Mouse (Mus musculus) embryonic fibroblast, embryonic 13.5 days (primary cell): ENCODE measurements around the gene Porcn.

Experiments
- CTCF ChIP-seq: IDR thresholded peaks from 2 replicates; pipeline ENCODE4 v1.5.1; 2011; ENCODE audit warnings: mild to moderate bottlenecking, control low read depth, low read length, moderate library complexity, borderline replicate concordance; ENCODE audit not compliant: insufficient read depth
- POLR2A ChIP-seq: IDR thresholded peaks from 2 replicates; pipeline ENCODE4 v1.6.1; 2011; ENCODE audit warnings: low read depth, mild to moderate bottlenecking, control low read depth, low read length, moderate library complexity

DNA sequence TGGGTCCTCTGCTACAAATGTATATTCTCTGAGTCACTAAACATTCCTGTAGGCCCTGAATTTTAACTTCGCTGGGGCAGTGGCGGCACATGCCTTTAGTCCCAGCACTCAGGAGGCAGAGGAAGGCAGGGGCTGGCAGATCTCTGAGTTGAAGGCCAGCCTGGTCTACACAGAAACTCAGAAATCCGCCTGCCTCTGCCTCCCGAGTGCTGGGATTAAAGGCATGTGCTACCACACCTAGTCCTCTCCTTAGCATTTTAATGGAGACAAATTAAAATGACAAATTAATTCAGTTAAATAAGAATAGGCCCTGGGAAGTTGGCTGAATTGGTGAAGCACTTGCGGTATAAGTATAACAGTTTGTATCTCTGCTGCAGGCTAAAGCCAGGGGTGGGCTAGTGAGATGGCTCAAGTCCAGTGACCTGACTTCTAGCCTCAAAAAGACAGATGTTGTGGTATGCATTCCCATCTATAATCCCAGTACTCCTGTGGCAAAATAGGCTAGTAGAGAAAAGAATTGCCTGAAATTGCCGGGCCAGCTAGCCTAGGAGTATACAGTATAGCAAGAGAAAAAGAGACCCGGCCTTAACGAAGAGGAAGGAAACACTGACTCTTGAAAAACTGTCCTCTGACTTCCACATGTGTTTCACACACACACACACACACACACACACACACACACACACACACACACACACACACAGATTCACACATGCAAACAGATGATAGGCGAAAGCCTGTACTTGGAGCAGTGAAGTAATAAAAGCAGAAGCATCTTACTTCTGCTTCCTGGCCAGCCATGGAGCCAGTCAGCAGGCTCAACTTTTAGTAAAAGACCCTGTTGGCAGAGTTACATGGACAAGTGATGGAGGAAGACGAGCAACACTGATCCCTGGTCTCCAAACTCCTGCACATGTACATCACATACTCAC lies 38.3 kb downstream of the Porcn start:
- TF ChIP-seq CTCF = no peak
- no peak for TF ChIP-seq POLR2A
